Mouse (Mus musculus) heart, postnatal 0 days (tissue): Measurements from ENCODE around the gene Rap2c.

Experiments
- CTCF ChIP-seq: IDR thresholded peaks from 2 replicates; pipeline ENCODE4 v1.5.1; 2016; ENCODE audit warnings: antibody characterized with exemption, control low read depth, low read depth
- EP300 ChIP-seq: IDR thresholded peaks from 2 replicates; pipeline ENCODE4 v1.6.1; 2016; ENCODE audit warnings: antibody characterized with exemption, low read depth

GRCm38 (mm10) chrX:50995310-50995709 lies 22.5 kb downstream of the Rap2c start:
- TF ChIP-seq CTCF (no peak), EP300 (no peak)
